Mouse (Mus musculus): ENCODE results near the gene Foxp3. TPM values are rescaled to one million over a fixed set of nuclear protein-coding genes. Genes with fewer than 3 reads are reported as not detected.

Foxp3 gene
- total RNA-seq, 1 experiment, result 0.49 TPM

DNA sequence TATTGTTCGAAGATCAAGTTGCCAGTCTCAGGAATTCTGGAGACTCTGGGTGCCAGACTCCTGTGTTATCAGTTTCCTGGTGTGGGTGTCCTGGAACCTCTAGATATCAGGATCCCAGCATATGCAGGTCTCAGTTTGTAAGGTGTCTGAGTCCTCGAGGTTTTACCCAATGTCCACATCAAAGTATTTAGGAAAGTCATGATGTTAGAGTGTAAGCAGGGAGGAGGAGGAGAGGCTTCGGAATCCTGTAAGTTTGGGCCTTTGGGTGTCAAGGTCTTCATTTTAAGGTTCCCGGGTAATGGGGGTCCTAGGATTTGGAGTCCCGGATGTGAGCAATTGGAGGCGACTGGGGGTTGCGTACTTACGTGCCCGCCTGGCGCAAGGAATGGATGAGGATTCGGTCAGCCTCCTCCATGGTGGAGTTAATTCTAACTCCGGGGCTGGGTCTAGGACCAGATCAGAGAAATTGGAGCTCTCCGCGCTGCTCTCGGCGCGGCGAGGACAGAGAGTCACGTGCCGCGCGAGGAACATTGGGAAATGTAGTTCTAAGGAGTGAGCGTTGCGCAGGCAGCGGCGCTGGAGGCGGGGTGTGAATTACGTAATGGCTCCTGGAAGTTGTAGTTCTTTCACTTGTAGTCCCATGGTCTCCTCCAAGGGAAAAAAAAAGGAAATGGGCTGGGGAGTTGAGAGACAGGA, 31.6 kb downstream of the Foxp3 start, which contains the start of gene Ccdc22:
Gene Ccdc22, minus strand, starts transcription at position 639 of the 696 bp plus-strand sequence.
- Histone ChIP-seq H3K9me3 (ENCODE audit: control insufficient read depth, insufficient read depth, low read depth, low read length) (no peaks in the 10 kb centered on the region), H3K9ac (ENCODE audit: insufficient read depth, low read depth, low read length, poor library complexity, severe bottlenecking) (peak within 1 kb of the TSS; percentile 87), H3K4me1 (ENCODE audit: control insufficient read depth in 2 of 2, insufficient read depth in 2 of 2, low read length in 2 of 2, poor library complexity in 1 of 2) (no peaks in the 10 kb centered on the region), H3K36me3 (ENCODE audit: control insufficient read depth, insufficient read depth, low read length, poor library complexity, severe bottlenecking) (no peaks in the 10 kb centered on the region), H3K27ac (ENCODE audit: insufficient read depth, low read depth, low read length, poor library complexity, severe bottlenecking) (no peak within 1 kb of the TSS), H3K4me3 (ENCODE audit: insufficient read depth in 1 of 2, low read depth in 1 of 2, low read length in 2 of 2, poor library complexity in 1 of 2, severe bottlenecking in 1 of 2) (peak within 1 kb of the TSS; percentile 75 to 81)
- TF ChIP-seq HCFC1 (IDR thresholded peaks at IDR 0.05; ENCODE audit: borderline replicate concordance, insufficient read depth, low read length) (peak; percentile 97), CHD2 (IDR thresholded peaks at IDR 0.05; ENCODE audit: low read depth, low read length) (no peak), ZC3H11A (IDR thresholded peaks at IDR 0.05; ENCODE audit: borderline replicate concordance, low read depth, low read length) (no peak), MAFK (IDR thresholded peaks at IDR 0.05; ENCODE audit: insufficient read depth, low read depth, low read length) (no peak), ZNF384 (IDR thresholded peaks at IDR 0.05; ENCODE audit: low read depth, low read length) (peak; percentile 50; the same call in 1 of the 2 replicates)
- peak; percentile 63 for DNase-seq (ENCODE audit: low read depth, low spot score)
- in situ Hi-C loops (cut with MboI; ENCODE audit: low sequenced_read_pairs in 2 of 2, unreplicated experiment in 2 of 2), result no loop called here

DNA sequence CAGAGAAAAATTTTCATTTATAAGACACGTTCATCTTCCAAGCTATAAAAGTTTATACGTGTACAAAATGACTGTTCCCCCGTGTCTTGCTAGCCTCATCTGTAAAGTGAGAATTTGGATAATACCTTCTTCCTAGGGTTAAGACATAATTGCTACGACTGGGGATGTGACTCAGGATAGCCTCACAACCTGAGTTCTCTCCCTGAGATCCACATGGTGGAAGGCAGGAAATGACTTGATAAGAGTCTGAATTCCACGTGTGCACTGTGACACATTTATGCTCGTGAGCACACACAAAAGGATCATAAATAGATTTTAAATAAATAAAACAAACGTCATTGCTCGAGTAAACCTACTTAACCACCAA, 32.1 kb downstream of the Foxp3 start:
- peaks cover 0 to 1% of the 10 kb centered on the region in 2 experiments; a peak in 1 of 4 replicates for H3K4me1 ChIP-seq (ENCODE audit: control insufficient read depth in 2 of 2, insufficient read depth in 2 of 2, low read length in 2 of 2, poor library complexity in 1 of 2)
- no peak for TF ChIP-seq MAFK (IDR thresholded peaks at IDR 0.05; ENCODE audit: insufficient read depth, low read depth, low read length)
- TF ChIP-seq HCFC1 (IDR thresholded peaks at IDR 0.05; ENCODE audit: borderline replicate concordance, insufficient read depth, low read length), result no peak
- TF ChIP-seq ZNF384 (IDR thresholded peaks at IDR 0.05; ENCODE audit: low read depth, low read length), result no peak
- TF ChIP-seq CHD2 (IDR thresholded peaks at IDR 0.05; ENCODE audit: low read depth, low read length), result no peak
- TF ChIP-seq ZC3H11A (IDR thresholded peaks at IDR 0.05; ENCODE audit: borderline replicate concordance, low read depth, low read length), result no peak
- no peaks in the 10 kb centered on the region for H3K36me3 ChIP-seq (ENCODE audit: control insufficient read depth, insufficient read depth, low read length, poor library complexity, severe bottlenecking)
- no peak overlapping the region for H3K4me3 ChIP-seq (ENCODE audit: insufficient read depth in 1 of 2, low read depth in 1 of 2, low read length in 2 of 2, poor library complexity in 1 of 2, severe bottlenecking in 1 of 2)
- DNase-seq (ENCODE audit: low read depth, low spot score), result no peak
- no peak overlapping the region for H3K9ac ChIP-seq (ENCODE audit: insufficient read depth, low read depth, low read length, poor library complexity, severe bottlenecking)
- H3K27ac ChIP-seq (ENCODE audit: insufficient read depth, low read depth, low read length, poor library complexity, severe bottlenecking), result no peak overlapping the region
- H3K9me3 ChIP-seq (ENCODE audit: control insufficient read depth, insufficient read depth, low read depth, low read length), result no peaks in the 10 kb centered on the region
- in situ Hi-C loops (cut with MboI; ENCODE audit: low sequenced_read_pairs in 2 of 2, unreplicated experiment in 2 of 2), result no loop called here

DNA sequence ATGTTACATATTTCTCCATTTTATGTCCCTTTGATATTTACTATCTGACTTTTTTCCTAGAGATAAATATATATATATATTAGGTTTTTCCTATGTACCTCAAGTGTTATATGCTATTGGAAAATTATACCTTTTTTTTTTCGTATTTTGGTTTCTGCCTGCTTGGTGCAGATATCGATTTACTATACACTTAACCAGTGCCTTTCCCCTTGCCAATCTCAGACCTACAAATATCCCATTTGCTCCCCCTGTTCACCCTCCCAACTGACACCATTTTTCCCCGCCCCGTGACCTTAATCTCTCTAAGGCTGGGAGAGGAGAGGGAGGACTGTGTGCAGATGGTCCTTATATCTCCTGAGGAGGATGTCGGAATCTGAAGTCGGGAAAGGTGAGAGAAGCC, 33.3 kb downstream of the Foxp3 start, which contains the start of gene Cacna1f:
Gene Cacna1f, plus strand, starts transcription at position 301 of the 400 bp plus-strand sequence.
- DNase-seq (ENCODE audit: low read depth, low spot score), result no peak
- H3K4me3 ChIP-seq (ENCODE audit: insufficient read depth in 1 of 2, low read depth in 1 of 2, low read length in 2 of 2, poor library complexity in 1 of 2, severe bottlenecking in 1 of 2), result no peak within 1 kb of the TSS
- H3K9ac ChIP-seq (ENCODE audit: insufficient read depth, low read depth, low read length, poor library complexity, severe bottlenecking), result no peak within 1 kb of the TSS
- no peaks in the 10 kb centered on the region for H3K9me3 ChIP-seq (ENCODE audit: control insufficient read depth, insufficient read depth, low read depth, low read length)
- in situ Hi-C loops (cut with MboI; ENCODE audit: low sequenced_read_pairs in 2 of 2, unreplicated experiment in 2 of 2), result no loop called here
- TF ChIP-seq ZC3H11A (IDR thresholded peaks at IDR 0.05; ENCODE audit: borderline replicate concordance, low read depth, low read length) (no peak), MAFK (IDR thresholded peaks at IDR 0.05; ENCODE audit: insufficient read depth, low read depth, low read length) (no peak), CHD2 (IDR thresholded peaks at IDR 0.05; ENCODE audit: low read depth, low read length) (no peak), ZNF384 (IDR thresholded peaks at IDR 0.05; ENCODE audit: low read depth, low read length) (no peak), HCFC1 (IDR thresholded peaks at IDR 0.05; ENCODE audit: borderline replicate concordance, insufficient read depth, low read length) (no peak)
- no peaks in the 10 kb centered on the region for H3K36me3 ChIP-seq (ENCODE audit: control insufficient read depth, insufficient read depth, low read length, poor library complexity, severe bottlenecking)
- H3K4me1 ChIP-seq (ENCODE audit: control insufficient read depth in 2 of 2, insufficient read depth in 2 of 2, low read length in 2 of 2, poor library complexity in 1 of 2), result peaks cover 0 to 4% of the 10 kb centered on the region in 2 experiments; a peak in 1 of 4 replicates
- no peak within 1 kb of the TSS for H3K27ac ChIP-seq (ENCODE audit: insufficient read depth, low read depth, low read length, poor library complexity, severe bottlenecking)

DNA sequence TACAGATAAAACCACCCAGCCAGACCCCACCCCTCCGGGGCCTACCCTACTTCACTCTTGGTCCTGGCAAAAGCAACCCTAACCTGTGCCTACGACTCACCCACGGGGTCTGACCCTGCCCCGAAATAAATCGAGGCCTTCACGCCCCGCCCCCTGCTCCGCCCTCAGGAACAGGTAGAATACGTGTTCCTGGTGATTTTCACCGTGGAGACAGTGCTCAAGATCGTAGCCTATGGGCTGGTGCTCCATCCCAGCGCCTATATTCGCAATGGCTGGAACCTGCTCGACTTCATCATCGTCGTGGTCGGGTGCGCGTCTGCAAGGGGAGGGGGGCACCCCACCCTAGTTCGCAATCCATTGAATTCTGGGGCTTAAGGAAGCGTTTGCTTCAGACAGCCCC, 36.6 kb downstream of the Foxp3 start:
- H3K4me3 ChIP-seq (ENCODE audit: insufficient read depth in 1 of 2, low read depth in 1 of 2, low read length in 2 of 2, poor library complexity in 1 of 2, severe bottlenecking in 1 of 2), result peak overlapping the region; percentile 11 to 24; a peak in 2 of 4 replicates
- in situ Hi-C loops (cut with MboI; ENCODE audit: low sequenced_read_pairs in 2 of 2, unreplicated experiment in 2 of 2), result no loop called here
- no peaks in the 10 kb centered on the region for H3K9me3 ChIP-seq (ENCODE audit: control insufficient read depth, insufficient read depth, low read depth, low read length)
- H3K4me1 ChIP-seq (ENCODE audit: control insufficient read depth in 2 of 2, insufficient read depth in 2 of 2, low read length in 2 of 2, poor library complexity in 1 of 2), result peaks cover 0 to 4% of the 10 kb centered on the region in 2 experiments; a peak in 1 of 4 replicates
- H3K36me3 ChIP-seq (ENCODE audit: control insufficient read depth, insufficient read depth, low read length, poor library complexity, severe bottlenecking), result no peaks in the 10 kb centered on the region
- 0 out of 2 replicates have a peak overlapping the region, but pooled peaks have one; percentile 43 for H3K9ac ChIP-seq (ENCODE audit: insufficient read depth, low read depth, low read length, poor library complexity, severe bottlenecking)
- no peak for DNase-seq (ENCODE audit: low read depth, low spot score)
- no peak overlapping the region for H3K27ac ChIP-seq (ENCODE audit: insufficient read depth, low read depth, low read length, poor library complexity, severe bottlenecking)
- TF ChIP-seq ZC3H11A (IDR thresholded peaks at IDR 0.05; ENCODE audit: borderline replicate concordance, low read depth, low read length) (no peak), HCFC1 (IDR thresholded peaks at IDR 0.05; ENCODE audit: borderline replicate concordance, insufficient read depth, low read length) (no peak), CHD2 (IDR thresholded peaks at IDR 0.05; ENCODE audit: low read depth, low read length) (no peak), ZNF384 (IDR thresholded peaks at IDR 0.05; ENCODE audit: low read depth, low read length) (no peak), MAFK (IDR thresholded peaks at IDR 0.05; ENCODE audit: insufficient read depth, low read depth, low read length) (no peak)

All from ES-E14 (cell line).